Mouse (Mus musculus): ENCODE results near the gene Rimbp2. TPM values are rescaled to one million over a fixed set of nuclear protein-coding genes. Genes with fewer than 3 reads are reported as not detected.

Rimbp2 gene
- polyA plus RNA-seq, 1 experiment from 2014 or later: 0.49 TPM

- Histone ChIP-seq H3K27ac (ENCODE audit: low read length) (no peak overlapping the region), H3K27me3 (ENCODE audit: control insufficient read depth, insufficient read depth, low read length) (no peaks in the 10 kb centered on the region), H3K4me2 (replicated peaks; ENCODE audit: low read depth, low read length) (no peak overlapping the region), H3K4me3 (ENCODE audit: low read depth, low read length) (no peak overlapping the region), H3K9me3 (ENCODE audit: control insufficient read depth, low read depth, low read length) (no peaks in the 10 kb centered on the region), H3K36me3 (ENCODE audit: control insufficient read depth, insufficient read depth, low read length) (no peaks in the 10 kb centered on the region), H3K4me1 (ENCODE audit: control insufficient read depth, insufficient read depth, low read length) (no peaks in the 10 kb centered on the region), H3K9ac (replicated peaks; ENCODE audit: low read depth, low read length) (no peak overlapping the region)
- ATAC-seq (ENCODE audit: insufficient number of reproducible peaks, insufficient read depth, low FRiP score, low read depth): no peak
- WGBS: 72% methylated on average over 8 of the region's 8 CpGs
Measured at GRCm38 (mm10) chr5:128815629-128816028, 137.7 kb downstream of the Rimbp2 start.

GRCm38 (mm10) chr5:128815078-128815477, 138.2 kb downstream of the Rimbp2 start:
- no peak overlapping the region for H3K4me3 ChIP-seq (ENCODE audit: low read depth, low read length)
- no peaks in the 10 kb centered on the region for H3K27me3 ChIP-seq (ENCODE audit: control insufficient read depth, insufficient read depth, low read length)
- H3K4me1 ChIP-seq (ENCODE audit: control insufficient read depth, insufficient read depth, low read length): no peaks in the 10 kb centered on the region
- no peak for ATAC-seq (ENCODE audit: insufficient number of reproducible peaks, insufficient read depth, low FRiP score, low read depth)
- H3K9me3 ChIP-seq (ENCODE audit: control insufficient read depth, low read depth, low read length): no peaks in the 10 kb centered on the region
- 78% methylated on average over 6 of the region's 6 CpGs for WGBS
- H3K4me2 ChIP-seq (replicated peaks; ENCODE audit: low read depth, low read length): no peak overlapping the region
- H3K9ac ChIP-seq (replicated peaks; ENCODE audit: low read depth, low read length): no peak overlapping the region
- H3K27ac ChIP-seq (ENCODE audit: low read length): no peak overlapping the region
- H3K36me3 ChIP-seq (ENCODE audit: control insufficient read depth, insufficient read depth, low read length): no peaks in the 10 kb centered on the region

- Histone ChIP-seq H3K4me2 (replicated peaks; ENCODE audit: low read depth, low read length) (no peak overlapping the region), H3K4me1 (ENCODE audit: control insufficient read depth, insufficient read depth, low read length) (no peaks in the 10 kb centered on the region)
Measured at GRCm38 (mm10) chr5:128813121-128813520, 140.2 kb downstream of the Rimbp2 start.

GRCm38 (mm10) chr5:128811431-128811830, 141.9 kb downstream of the Rimbp2 start:
- H3K4me3 ChIP-seq (ENCODE audit: low read depth, low read length): no peak overlapping the region
- no peaks in the 10 kb centered on the region for H3K9me3 ChIP-seq (ENCODE audit: control insufficient read depth, low read depth, low read length)
- no peak for ATAC-seq (ENCODE audit: insufficient number of reproducible peaks, insufficient read depth, low FRiP score, low read depth)
- no peaks in the 10 kb centered on the region for H3K4me1 ChIP-seq (ENCODE audit: control insufficient read depth, insufficient read depth, low read length)
- no peak overlapping the region for H3K4me2 ChIP-seq (replicated peaks; ENCODE audit: low read depth, low read length)
- WGBS: 74% methylated on average over 6 of the region's 6 CpGs
- H3K27ac ChIP-seq (ENCODE audit: low read length): no peak overlapping the region
- H3K36me3 ChIP-seq (ENCODE audit: control insufficient read depth, insufficient read depth, low read length): no peaks in the 10 kb centered on the region
- H3K9ac ChIP-seq (replicated peaks; ENCODE audit: low read depth, low read length): no peak overlapping the region
- H3K27me3 ChIP-seq (ENCODE audit: control insufficient read depth, insufficient read depth, low read length): no peaks in the 10 kb centered on the region

More at GRCm38 (mm10) chr5:128813121-128813520, 140.2 kb downstream of the Rimbp2 start:
- H3K27me3 ChIP-seq (ENCODE audit: control insufficient read depth, insufficient read depth, low read length): no peaks in the 10 kb centered on the region
- H3K9ac ChIP-seq (replicated peaks; ENCODE audit: low read depth, low read length): no peak overlapping the region
- ATAC-seq (ENCODE audit: insufficient number of reproducible peaks, insufficient read depth, low FRiP score, low read depth): no peak
- H3K36me3 ChIP-seq (ENCODE audit: control insufficient read depth, insufficient read depth, low read length): no peaks in the 10 kb centered on the region
- no peak overlapping the region for H3K4me3 ChIP-seq (ENCODE audit: low read depth, low read length)
- H3K27ac ChIP-seq (ENCODE audit: low read length): no peak overlapping the region
- H3K9me3 ChIP-seq (ENCODE audit: control insufficient read depth, low read depth, low read length): no peaks in the 10 kb centered on the region
- WGBS: 36% methylated on average over 11 of the region's 11 CpGs

GRCm38 (mm10) chr5:128810006-128810405, 143.3 kb downstream of the Rimbp2 start:
- H3K9me3 ChIP-seq (ENCODE audit: control insufficient read depth, low read depth, low read length): no peaks in the 10 kb centered on the region
- H3K4me2 ChIP-seq (replicated peaks; ENCODE audit: low read depth, low read length): no peak overlapping the region
- H3K4me3 ChIP-seq (ENCODE audit: low read depth, low read length): no peak overlapping the region
- ATAC-seq (ENCODE audit: insufficient number of reproducible peaks, insufficient read depth, low FRiP score, low read depth): no peak
- no peaks in the 10 kb centered on the region for H3K27me3 ChIP-seq (ENCODE audit: control insufficient read depth, insufficient read depth, low read length)
- no peak overlapping the region for H3K9ac ChIP-seq (replicated peaks; ENCODE audit: low read depth, low read length)
- 52% methylated on average over 12 of the region's 12 CpGs for WGBS
- no peak overlapping the region for H3K27ac ChIP-seq (ENCODE audit: low read length)
- H3K36me3 ChIP-seq (ENCODE audit: control insufficient read depth, insufficient read depth, low read length): no peaks in the 10 kb centered on the region
- no peaks in the 10 kb centered on the region for H3K4me1 ChIP-seq (ENCODE audit: control insufficient read depth, insufficient read depth, low read length)

GRCm38 (mm10) chr5:128809406-128809805, 143.9 kb downstream of the Rimbp2 start:
- H3K27ac ChIP-seq (ENCODE audit: low read length): no peak overlapping the region
- H3K27me3 ChIP-seq (ENCODE audit: control insufficient read depth, insufficient read depth, low read length): no peaks in the 10 kb centered on the region
- H3K9ac ChIP-seq (replicated peaks; ENCODE audit: low read depth, low read length): no peak overlapping the region
- H3K4me3 ChIP-seq (ENCODE audit: low read depth, low read length): no peak overlapping the region
- no peaks in the 10 kb centered on the region for H3K9me3 ChIP-seq (ENCODE audit: control insufficient read depth, low read depth, low read length)
- no peaks in the 10 kb centered on the region for H3K4me1 ChIP-seq (ENCODE audit: control insufficient read depth, insufficient read depth, low read length)
- ATAC-seq (ENCODE audit: insufficient number of reproducible peaks, insufficient read depth, low FRiP score, low read depth): no peak
- WGBS: 53% methylated on average over 5 of the region's 5 CpGs
- H3K36me3 ChIP-seq (ENCODE audit: control insufficient read depth, insufficient read depth, low read length): no peaks in the 10 kb centered on the region
- H3K4me2 ChIP-seq (replicated peaks; ENCODE audit: low read depth, low read length): no peak overlapping the region

GRCm38 (mm10) chr5:128808547-128809182, 144.6 kb downstream of the Rimbp2 start:
- Histone ChIP-seq H3K4me1 (ENCODE audit: control insufficient read depth, insufficient read depth, low read length) (no peaks in the 10 kb centered on the region), H3K9ac (replicated peaks; ENCODE audit: low read depth, low read length) (no peak overlapping the region)
- 59% methylated on average over 9 of the region's 9 CpGs for WGBS

GRCm38 (mm10) chr5:128807408-128807807, 145.9 kb downstream of the Rimbp2 start:
- H3K9ac ChIP-seq (replicated peaks; ENCODE audit: low read depth, low read length): no peak overlapping the region
- WGBS: 86% methylated on average over 9 of the region's 9 CpGs
- no peak for ATAC-seq (ENCODE audit: insufficient number of reproducible peaks, insufficient read depth, low FRiP score, low read depth)

More at GRCm38 (mm10) chr5:128808547-128809182, 144.6 kb downstream of the Rimbp2 start:
- H3K36me3 ChIP-seq (ENCODE audit: control insufficient read depth, insufficient read depth, low read length): no peaks in the 10 kb centered on the region
- no peak overlapping the region for H3K27ac ChIP-seq (ENCODE audit: low read length)
- no peaks in the 10 kb centered on the region for H3K27me3 ChIP-seq (ENCODE audit: control insufficient read depth, insufficient read depth, low read length)
- H3K4me2 ChIP-seq (replicated peaks; ENCODE audit: low read depth, low read length): no peak overlapping the region
- no peaks in the 10 kb centered on the region for H3K9me3 ChIP-seq (ENCODE audit: control insufficient read depth, low read depth, low read length)
- ATAC-seq (ENCODE audit: insufficient number of reproducible peaks, insufficient read depth, low FRiP score, low read depth): no peak
- no peak overlapping the region for H3K4me3 ChIP-seq (ENCODE audit: low read depth, low read length)

More at GRCm38 (mm10) chr5:128807408-128807807, 145.9 kb downstream of the Rimbp2 start:
- Histone ChIP-seq H3K9me3 (ENCODE audit: control insufficient read depth, low read depth, low read length) (no peaks in the 10 kb centered on the region), H3K4me2 (replicated peaks; ENCODE audit: low read depth, low read length) (no peak overlapping the region), H3K36me3 (ENCODE audit: control insufficient read depth, insufficient read depth, low read length) (no peaks in the 10 kb centered on the region), H3K4me3 (ENCODE audit: low read depth, low read length) (no peak overlapping the region), H3K27ac (ENCODE audit: low read length) (no peak overlapping the region), H3K27me3 (ENCODE audit: control insufficient read depth, insufficient read depth, low read length) (no peaks in the 10 kb centered on the region), H3K4me1 (ENCODE audit: control insufficient read depth, insufficient read depth, low read length) (no peaks in the 10 kb centered on the region)
